Mouse (Mus musculus) lung, embryonic 14.5 days (tissue): ENCODE results near the gene Map1b. TPM values are rescaled to one million over a fixed set of nuclear protein-coding genes. Genes with fewer than 3 reads are reported as not detected.

Experiments
- ATAC-seq: fragments of 200-750 bp; cut with Nextera tagmentation; 2 replicates; pipeline ENCODE4 v1.8.0; 2017; ENCODE audit warnings: mild to moderate bottlenecking, moderate TSS enrichment, moderate library complexity; ENCODE audit not compliant: insufficient read depth
- DNase-seq: peaks from one replicate; pipeline ENCODE4 v3.0.0-alpha.2; 2015
- H3K27ac ChIP-seq: fragments of 300-500 bp; sonication (generic); 2 replicates; pipeline ENCODE4 v1.5.1; 2014; ENCODE audit warnings: low read depth, mild to moderate bottlenecking, moderate library complexity
- H3K27me3 ChIP-seq: fragments of 300-500 bp; sonication (generic); 2 replicates; pipeline ENCODE4 v1.6.1; 2014; ENCODE audit warnings: low read length, control low read depth; ENCODE audit not compliant: insufficient read depth
- H3K36me3 ChIP-seq: fragments of 300-500 bp; sonication (generic); 2 replicates; pipeline ENCODE4 v1.6.1; 2014; ENCODE audit warnings: control low read depth; ENCODE audit not compliant: insufficient read depth
- H3K4me1 ChIP-seq: fragments of 300-500 bp; sonication (generic); 2 replicates; pipeline ENCODE4 v1.6.1; 2014; ENCODE audit warnings: antibody characterized with exemption, control low read depth; ENCODE audit not compliant: insufficient read depth
- H3K4me2 ChIP-seq: fragments of 300-500 bp; sonication (generic); 2 replicates; pipeline ENCODE4 v1.6.1; 2014; ENCODE audit warnings: mild to moderate bottlenecking
- H3K4me3 ChIP-seq: fragments of 300-500 bp; sonication (generic); 2 replicates; pipeline ENCODE4 v1.5.1; 2014; ENCODE audit warnings: low read depth, low read length
- H3K9ac ChIP-seq: fragments of 300-500 bp; sonication (generic); 2 replicates; pipeline ENCODE4 v1.6.1; 2014
- H3K9me3 ChIP-seq: fragments of 300-500 bp; sonication (generic); 2 replicates; pipeline ENCODE4 v1.6.1; 2016; ENCODE audit warnings: low read depth, low read length, control low read depth
- CTCF ChIP-seq: IDR thresholded peaks from 2 replicates; pipeline ENCODE4 v1.5.1; 2016; ENCODE audit warnings: antibody characterized with exemption, low read depth
- WGBS: fragments of 180-500 bp; shearing (Covaris S2); extraction: QIAGEN DNeasy Blood & Tissue Kit; methylation state at CpG from one replicate; pipeline ENCODE4 v1.1.7; 2014; 5-methylcytosine and 5-hydroxymethylcytosine counted together
- polyA plus RNA-seq: library from polyadenylated mRNA; unstranded; fragments of >200 nt; fragmentation: Nextera tagmentation; extraction: Ambion mirVana; gene quantifications from 2 replicates; pipeline ENCODE4 v1.2.1, GENCODE M21; 2014

Map1b gene
- polyA plus RNA-seq, 1 experiment from 2014 or later = 73.3 TPM

DNA sequence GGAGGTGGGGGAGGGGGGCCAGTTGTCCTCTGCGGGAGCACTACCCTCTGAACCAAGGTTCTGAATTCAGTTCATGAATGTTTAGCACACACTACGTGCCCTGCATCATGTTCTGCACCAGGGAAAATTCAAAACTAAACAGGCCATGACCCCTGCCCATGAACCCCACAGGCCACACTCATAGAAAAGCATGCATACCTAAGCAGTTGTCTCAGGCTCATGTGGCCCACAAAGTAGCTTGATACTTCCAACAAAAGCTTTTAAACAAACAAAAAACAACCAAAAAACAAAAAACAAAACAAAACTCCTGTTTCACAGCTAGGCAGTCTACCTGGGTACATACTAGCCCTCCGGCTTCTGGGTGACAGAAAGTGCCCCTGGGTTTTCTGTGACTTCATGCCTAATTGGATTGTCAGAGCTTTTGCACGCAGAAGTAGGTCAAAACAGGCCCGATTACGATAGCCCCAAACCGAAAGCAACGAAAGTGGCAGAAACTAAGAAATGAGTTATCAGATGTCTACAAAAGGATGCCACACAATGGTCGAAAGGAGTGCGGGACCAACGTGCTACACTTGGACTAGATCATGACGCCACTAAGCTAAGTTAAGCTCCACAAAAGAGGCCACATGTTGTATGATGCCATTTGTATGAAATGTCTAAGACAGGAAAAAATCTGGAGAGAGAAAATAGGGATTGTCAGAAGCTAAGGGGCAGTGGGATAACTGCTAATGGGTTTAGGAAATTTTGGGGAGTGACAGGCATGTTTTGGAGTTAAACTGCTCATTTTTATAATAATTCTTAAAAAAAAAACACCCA lies 73.7 kb downstream of the Map1b start:
- Histone ChIP-seq H3K4me2 (no peak overlapping the region), H3K27me3 (no peaks in the 10 kb centered on the region), H3K4me1 (peaks cover 22% of the 10 kb centered on the region), H3K9me3 (no peaks in the 10 kb centered on the region), H3K36me3 (peaks cover 11% of the 10 kb centered on the region; the same call in 1 of the 2 replicates), H3K9ac (no peak overlapping the region), H3K27ac (no peak overlapping the region), H3K4me3 (no peak overlapping the region)
- WGBS = 82% methylated on average over 12 of the region's 12 CpGs
- no peak for ATAC-seq
- no peak for TF ChIP-seq CTCF
- DNase-seq = no peak

DNA sequence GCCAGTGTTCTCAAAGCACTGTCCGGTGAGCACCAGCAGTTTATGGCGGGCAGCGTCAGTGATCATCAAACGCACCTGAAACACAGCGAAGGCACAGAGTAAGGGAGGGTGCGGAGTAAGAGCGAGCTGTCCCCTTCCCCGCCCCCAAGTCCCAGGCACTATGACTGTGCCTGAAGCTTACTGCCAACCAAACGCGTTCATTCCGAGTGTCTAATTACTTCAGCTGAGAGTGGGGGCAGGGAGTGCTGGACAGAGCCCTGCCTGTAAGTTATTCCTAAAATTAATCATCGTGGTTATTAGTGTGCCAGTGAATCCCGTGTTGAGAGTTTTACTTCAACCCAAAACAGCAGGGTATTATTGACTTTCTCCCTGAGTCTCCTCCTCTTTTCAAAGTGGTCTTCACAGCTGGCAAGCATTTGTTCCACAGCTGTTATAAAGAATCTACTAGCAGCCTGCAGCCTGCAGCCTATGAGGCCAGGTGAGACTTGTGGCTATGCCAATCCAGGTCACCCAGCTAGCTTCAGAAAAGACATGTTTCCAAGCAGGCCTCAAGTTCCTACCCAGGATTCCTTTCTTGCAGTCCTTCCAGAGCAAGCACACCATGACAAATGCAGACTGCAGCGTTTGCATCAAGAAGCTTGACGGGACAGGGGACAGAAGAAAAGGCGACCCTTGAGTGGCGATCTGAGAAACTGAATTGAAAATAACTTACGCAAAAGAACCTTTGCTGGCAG lies 74.5 kb downstream of the Map1b start:
- Histone ChIP-seq H3K9ac (no peak overlapping the region), H3K27me3 (no peaks in the 10 kb centered on the region), H3K36me3 (peaks cover 11% of the 10 kb centered on the region; the same call in 1 of the 2 replicates), H3K4me1 (peaks cover 15% of the 10 kb centered on the region), H3K27ac (no peak overlapping the region), H3K4me3 (no peak overlapping the region), H3K9me3 (no peaks in the 10 kb centered on the region), H3K4me2 (no peak overlapping the region)
- DNase-seq (no peak), ATAC-seq (no peak)
- TF ChIP-seq CTCF = no peak
- WGBS = 56% methylated on average over 18 of the region's 18 CpGs

- TF ChIP-seq CTCF = no peak
- Histone ChIP-seq H3K27me3 (no peaks in the 10 kb centered on the region), H3K36me3 (peaks cover 13% of the 10 kb centered on the region; the same call in 1 of the 2 replicates), H3K27ac (no peak overlapping the region), H3K9me3 (no peaks in the 10 kb centered on the region), H3K4me3 (no peak overlapping the region), H3K4me2 (no peak overlapping the region), H3K4me1 (peaks cover 7% of the 10 kb centered on the region), H3K9ac (no peak overlapping the region)
- DNase-seq = no peak
- no peak for ATAC-seq
- WGBS = 93% methylated on average over 2 of the region's 2 CpGs
Measured at GRCm38 (mm10) chr13:99440228-99440627, 76.1 kb downstream of the Map1b start.

- DNase-seq (no peak), ATAC-seq (no peak)
- TF ChIP-seq CTCF = no peak
- Histone ChIP-seq H3K27me3 (no peaks in the 10 kb centered on the region), H3K36me3 (peaks cover 21% of the 10 kb centered on the region; the same call in 1 of the 2 replicates), H3K9me3 (no peaks in the 10 kb centered on the region), H3K4me1 (peaks cover under 1% of the 10 kb centered on the region; the same call in 1 of the 2 replicates), H3K4me2 (no peak overlapping the region), H3K27ac (no peak overlapping the region), H3K9ac (no peak overlapping the region), H3K4me3 (no peak overlapping the region)
- 81% methylated on average over 5 of the region's 5 CpGs for WGBS
Measured at GRCm38 (mm10) chr13:99439357-99439756, 77.0 kb downstream of the Map1b start.

DNA sequence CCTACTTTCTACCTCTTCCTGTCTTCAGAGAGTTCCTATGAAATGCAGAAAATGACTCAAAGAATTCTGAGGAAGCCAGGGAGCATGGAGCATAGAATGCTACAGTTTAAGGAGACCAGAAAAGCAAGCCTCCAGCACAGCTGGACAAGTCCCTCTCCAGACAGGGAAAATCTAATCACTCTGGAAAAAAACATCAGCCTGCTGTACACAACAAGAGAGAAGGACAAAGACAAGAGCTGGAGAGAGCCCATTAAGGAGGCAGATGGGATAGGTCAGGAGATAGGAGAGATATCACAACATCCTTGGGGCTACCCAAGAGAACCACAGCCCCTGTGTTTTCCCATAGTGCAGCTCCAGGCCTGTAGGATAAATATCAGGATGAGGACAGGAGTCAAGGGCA lies 79.3 kb downstream of the Map1b start:
- Histone ChIP-seq H3K27me3 (no peaks in the 10 kb centered on the region), H3K9me3 (no peaks in the 10 kb centered on the region), H3K4me1 (no peaks in the 10 kb centered on the region), H3K36me3 (peaks cover 33% of the 10 kb centered on the region; the same call in 1 of the 2 replicates), H3K27ac (no peak overlapping the region), H3K4me3 (no peak overlapping the region), H3K9ac (no peak overlapping the region), H3K4me2 (no peak overlapping the region)
- no peak for TF ChIP-seq CTCF
- ATAC-seq = no peak
- DNase-seq = no peak

- H3K4me2 ChIP-seq = no peak overlapping the region
- no peak overlapping the region for H3K27ac ChIP-seq
- no peak for ATAC-seq
- no peak overlapping the region for H3K9ac ChIP-seq
- WGBS = 89% methylated on average over 9 of the region's 9 CpGs
- no peak overlapping the region for H3K4me3 ChIP-seq
- no peak for TF ChIP-seq CTCF
- no peaks in the 10 kb centered on the region for H3K27me3 ChIP-seq
- H3K4me1 ChIP-seq = no peaks in the 10 kb centered on the region
- peaks cover 40% of the 10 kb centered on the region; the same call in 1 of the 2 replicates for H3K36me3 ChIP-seq
- DNase-seq = no peak
- H3K9me3 ChIP-seq = no peaks in the 10 kb centered on the region
Measured at GRCm38 (mm10) chr13:99434494-99434893, 81.8 kb downstream of the Map1b start.
